Mouse (Mus musculus): ENCODE data around the gene Lsamp. TPM values are rescaled to one million over a fixed set of nuclear protein-coding genes. Genes with fewer than 3 reads are reported as not detected.

Gene Lsamp
- polyA plus RNA-seq, 1 experiment: 0.36 TPM

DNA sequence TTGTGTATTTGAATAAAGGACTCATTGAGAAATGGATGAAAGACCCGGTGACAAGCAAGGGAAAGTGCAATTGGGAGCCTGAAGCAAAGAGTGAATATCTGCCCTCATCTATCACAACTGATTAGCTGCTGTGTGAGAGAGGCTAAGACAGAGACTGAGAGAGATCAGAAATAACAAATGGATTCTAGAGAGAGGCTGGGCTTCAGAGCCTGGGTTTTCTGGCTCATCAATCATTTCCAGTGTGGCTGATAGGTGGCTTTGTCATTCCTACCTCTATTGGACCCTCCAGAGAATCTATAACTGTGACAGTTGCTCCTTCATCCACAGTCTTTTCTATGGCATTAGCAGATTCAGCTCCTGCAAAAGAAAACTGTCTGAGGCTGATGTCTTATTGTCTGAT is 198.8 kb downstream of the Lsamp start:
- H3K4me3 ChIP-seq (ENCODE audit: insufficient read depth, low read depth, low read length): no peak overlapping the region
- H3K4me1 ChIP-seq (ENCODE audit: control insufficient read depth, insufficient read depth, insufficient read length, low read length): no peaks in the 10 kb centered on the region
- no peak overlapping the region for H3K27ac ChIP-seq (replicated peaks; ENCODE audit: low read depth, low read length)

DNA sequence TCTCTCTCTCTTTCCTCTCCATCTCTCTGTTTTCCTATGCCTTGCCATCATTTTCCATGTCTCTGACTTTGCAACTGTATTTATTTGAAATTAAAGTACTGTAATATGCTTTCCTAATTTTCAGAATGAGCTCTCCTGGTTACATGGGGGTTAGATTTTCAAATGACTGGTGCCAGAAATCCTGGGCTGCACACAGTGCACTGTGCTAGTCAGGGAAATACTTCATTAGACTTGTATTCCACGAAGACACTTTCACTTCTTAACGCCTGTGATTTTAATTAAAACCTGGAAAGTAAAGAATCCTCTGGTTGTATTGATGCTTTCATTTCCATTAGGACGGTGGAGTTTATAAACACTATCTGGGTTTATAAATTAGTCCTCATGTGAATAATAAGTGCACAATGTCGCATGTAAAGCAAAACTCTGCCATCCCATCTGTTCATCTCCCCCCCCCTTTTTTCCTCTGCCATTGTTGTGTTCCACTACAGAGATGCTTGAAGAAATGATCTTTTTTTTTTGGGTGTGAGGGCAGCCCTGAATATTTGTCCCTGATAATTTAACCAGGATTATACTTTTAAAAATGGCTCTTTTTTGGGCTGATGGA is 203.9 kb downstream of the Lsamp start:
- Histone ChIP-seq H3K27ac (replicated peaks; ENCODE audit: low read depth, low read length) (no peak overlapping the region), H3K4me3 (ENCODE audit: insufficient read depth, low read depth, low read length) (no peak overlapping the region), H3K4me1 (ENCODE audit: control insufficient read depth, insufficient read depth, insufficient read length, low read length) (no peaks in the 10 kb centered on the region)

DNA sequence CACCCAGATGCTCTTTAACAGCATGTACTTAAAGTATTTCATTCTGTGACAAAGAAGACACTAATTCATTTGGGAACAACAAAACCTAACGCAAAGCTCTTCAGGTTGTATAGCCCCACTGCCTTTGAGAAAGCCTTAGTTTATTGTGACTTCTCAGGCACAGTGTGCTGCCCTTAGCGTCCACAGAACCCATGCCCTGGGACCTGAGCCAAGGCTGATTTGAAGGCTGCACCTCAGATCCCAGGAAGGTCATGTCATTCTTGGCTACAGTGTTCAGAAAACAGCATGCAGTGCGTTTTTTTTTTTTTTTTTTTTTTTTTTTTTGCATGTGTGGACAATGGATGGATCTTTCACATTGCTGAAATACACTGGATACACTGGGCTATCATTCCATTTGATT is 210.2 kb downstream of the Lsamp start:
- H3K4me3 ChIP-seq (ENCODE audit: insufficient read depth, low read depth, low read length): no peak overlapping the region
- H3K4me1 ChIP-seq (ENCODE audit: control insufficient read depth, insufficient read depth, insufficient read length, low read length): no peaks in the 10 kb centered on the region
- no peak overlapping the region for H3K27ac ChIP-seq (replicated peaks; ENCODE audit: low read depth, low read length)

DNA sequence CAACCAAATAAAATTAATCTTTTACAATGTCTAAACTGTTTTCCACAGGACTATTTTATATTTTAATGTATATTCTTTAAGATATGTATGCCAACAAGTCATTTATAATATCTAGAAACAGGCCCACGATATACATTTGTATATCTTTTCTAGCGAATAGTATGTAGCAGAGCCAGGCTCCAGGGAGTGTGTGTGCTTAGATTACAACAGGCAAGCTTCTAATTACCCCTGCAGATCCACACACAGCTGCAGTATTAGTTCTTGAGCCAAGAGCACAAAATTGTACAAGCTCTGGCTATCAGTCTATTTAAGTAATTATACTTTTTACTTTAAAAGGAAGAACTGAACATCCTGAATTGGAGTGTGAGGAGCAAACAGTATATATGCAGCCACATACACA is 210.7 kb downstream of the Lsamp start:
- H3K4me1 ChIP-seq (ENCODE audit: control insufficient read depth, insufficient read depth, insufficient read length, low read length): no peaks in the 10 kb centered on the region
- no peak overlapping the region for H3K4me3 ChIP-seq (ENCODE audit: insufficient read depth, low read depth, low read length)
- H3K27ac ChIP-seq (replicated peaks; ENCODE audit: low read depth, low read length): no peak overlapping the region

- Histone ChIP-seq H3K4me1 (ENCODE audit: control insufficient read depth, insufficient read depth, insufficient read length, low read length) (no peaks in the 10 kb centered on the region), H3K27ac (replicated peaks; ENCODE audit: low read depth, low read length) (no peak overlapping the region), H3K4me3 (ENCODE audit: insufficient read depth, low read depth, low read length) (no peak overlapping the region)
These were observed 244.5 kb downstream of the Lsamp start for GRCm38 (mm10) chr16:40228627-40229026.

GRCm38 (mm10) chr16:40233066-40233465 is 248.9 kb downstream of the Lsamp start:
- H3K4me1 ChIP-seq (ENCODE audit: control insufficient read depth, insufficient read depth, insufficient read length, low read length): no peaks in the 10 kb centered on the region
- no peak overlapping the region for H3K4me3 ChIP-seq (ENCODE audit: insufficient read depth, low read depth, low read length)
- no peak overlapping the region for H3K27ac ChIP-seq (replicated peaks; ENCODE audit: low read depth, low read length)

- no peaks in the 10 kb centered on the region for H3K4me1 ChIP-seq (ENCODE audit: control insufficient read depth, insufficient read depth, insufficient read length, low read length)
- H3K27ac ChIP-seq (replicated peaks; ENCODE audit: low read depth, low read length): no peak overlapping the region
- no peak overlapping the region for H3K4me3 ChIP-seq (ENCODE audit: insufficient read depth, low read depth, low read length)
These were observed 250.2 kb downstream of the Lsamp start for GRCm38 (mm10) chr16:40234151-40234895.

DNA sequence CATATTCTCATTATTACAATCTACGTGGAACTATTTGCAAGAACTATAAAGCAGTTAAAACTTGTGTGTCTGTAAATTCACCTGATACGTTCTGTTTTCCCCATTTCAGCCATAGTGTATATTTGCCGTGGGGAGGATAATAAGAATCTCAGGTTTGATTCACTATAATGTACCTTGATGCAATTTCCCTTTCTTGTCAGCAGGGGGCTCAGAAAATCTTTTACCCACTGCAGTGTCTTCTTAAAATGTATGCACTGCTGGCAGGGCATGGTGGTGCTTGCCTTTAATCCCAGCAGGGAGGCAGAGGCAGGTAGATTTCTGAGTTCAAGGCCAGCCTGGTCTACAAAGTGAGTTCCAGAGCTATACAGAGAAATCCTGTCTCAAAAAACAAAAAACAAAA is 287.7 kb downstream of the Lsamp start:
- Histone ChIP-seq H3K4me1 (ENCODE audit: control insufficient read depth, insufficient read depth, insufficient read length, low read length) (no peaks in the 10 kb centered on the region), H3K4me3 (ENCODE audit: insufficient read depth, low read depth, low read length) (no peak overlapping the region), H3K27ac (replicated peaks; ENCODE audit: low read depth, low read length) (no peak overlapping the region)

- Histone ChIP-seq H3K4me3 (ENCODE audit: insufficient read depth, low read depth, low read length) (no peak overlapping the region), H3K27ac (replicated peaks; ENCODE audit: low read depth, low read length) (no peak overlapping the region), H3K4me1 (ENCODE audit: control insufficient read depth, insufficient read depth, insufficient read length, low read length) (no peaks in the 10 kb centered on the region)
These were observed 306.0 kb downstream of the Lsamp start for GRCm38 (mm10) chr16:40290132-40290531.

GRCm38 (mm10) chr16:40294296-40294882 is 310.2 kb downstream of the Lsamp start:
- Histone ChIP-seq H3K4me3 (ENCODE audit: insufficient read depth, low read depth, low read length) (no peak overlapping the region), H3K4me1 (ENCODE audit: control insufficient read depth, insufficient read depth, insufficient read length, low read length) (no peaks in the 10 kb centered on the region), H3K27ac (replicated peaks; ENCODE audit: low read depth, low read length) (no peak overlapping the region)

GRCm38 (mm10) chr16:40295240-40295639 is 311.1 kb downstream of the Lsamp start:
- Histone ChIP-seq H3K27ac (replicated peaks; ENCODE audit: low read depth, low read length) (no peak overlapping the region), H3K4me3 (ENCODE audit: insufficient read depth, low read depth, low read length) (no peak overlapping the region), H3K4me1 (ENCODE audit: control insufficient read depth, insufficient read depth, insufficient read length, low read length) (no peaks in the 10 kb centered on the region)

DNA sequence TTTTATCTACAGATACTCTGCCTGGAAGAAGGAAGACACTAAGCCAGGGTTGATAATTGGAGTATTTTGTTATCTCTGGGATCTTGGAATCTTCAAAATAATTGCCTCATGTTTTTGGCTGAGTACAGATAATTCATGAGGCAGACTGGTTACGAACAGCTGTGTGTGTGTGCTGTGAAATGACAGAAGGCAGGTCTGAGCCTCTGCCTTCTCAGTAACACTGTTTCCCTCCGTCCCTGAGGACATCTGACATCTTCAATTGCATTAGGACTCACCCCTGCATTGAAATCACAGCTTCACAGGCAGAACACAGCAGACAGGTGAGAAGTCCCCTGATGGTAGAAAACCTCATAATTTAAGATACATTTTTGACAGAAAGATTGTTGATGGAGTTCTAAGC is 323.5 kb downstream of the Lsamp start:
- no peaks in the 10 kb centered on the region for H3K4me1 ChIP-seq (ENCODE audit: control insufficient read depth, insufficient read depth, insufficient read length, low read length)
- no peak overlapping the region for H3K4me3 ChIP-seq (ENCODE audit: insufficient read depth, low read depth, low read length)
- H3K27ac ChIP-seq (replicated peaks; ENCODE audit: low read depth, low read length): no peak overlapping the region

- Histone ChIP-seq H3K4me3 (ENCODE audit: insufficient read depth, low read depth, low read length) (no peak overlapping the region), H3K27ac (replicated peaks; ENCODE audit: low read depth, low read length) (no peak overlapping the region), H3K4me1 (ENCODE audit: control insufficient read depth, insufficient read depth, insufficient read length, low read length) (no peaks in the 10 kb centered on the region)
These were observed 332.0 kb downstream of the Lsamp start for GRCm38 (mm10) chr16:40316199-40316598.

DNA sequence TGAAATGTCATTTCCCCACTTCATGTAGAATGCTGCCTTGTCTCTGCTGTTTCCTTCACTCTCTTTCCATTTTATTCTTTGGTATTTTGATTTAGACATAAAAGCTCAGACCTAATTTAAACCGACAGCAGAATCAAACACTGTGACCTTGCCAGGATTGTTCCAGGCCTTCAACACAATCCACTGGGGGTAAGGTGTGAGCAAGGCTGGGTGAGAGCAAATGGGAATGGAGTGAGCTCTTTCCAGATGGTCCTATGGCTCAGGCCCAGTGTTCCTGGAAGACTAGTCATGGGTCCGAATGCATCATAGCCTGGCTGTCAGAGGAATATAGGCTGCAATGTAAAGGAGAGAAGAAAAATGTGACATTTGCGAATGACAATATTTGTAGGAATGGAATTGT is 340.6 kb downstream of the Lsamp start:
- no peaks in the 10 kb centered on the region for H3K4me1 ChIP-seq (ENCODE audit: control insufficient read depth, insufficient read depth, insufficient read length, low read length)
- H3K27ac ChIP-seq (replicated peaks; ENCODE audit: low read depth, low read length): no peak overlapping the region
- H3K4me3 ChIP-seq (ENCODE audit: insufficient read depth, low read depth, low read length): no peak overlapping the region

DNA sequence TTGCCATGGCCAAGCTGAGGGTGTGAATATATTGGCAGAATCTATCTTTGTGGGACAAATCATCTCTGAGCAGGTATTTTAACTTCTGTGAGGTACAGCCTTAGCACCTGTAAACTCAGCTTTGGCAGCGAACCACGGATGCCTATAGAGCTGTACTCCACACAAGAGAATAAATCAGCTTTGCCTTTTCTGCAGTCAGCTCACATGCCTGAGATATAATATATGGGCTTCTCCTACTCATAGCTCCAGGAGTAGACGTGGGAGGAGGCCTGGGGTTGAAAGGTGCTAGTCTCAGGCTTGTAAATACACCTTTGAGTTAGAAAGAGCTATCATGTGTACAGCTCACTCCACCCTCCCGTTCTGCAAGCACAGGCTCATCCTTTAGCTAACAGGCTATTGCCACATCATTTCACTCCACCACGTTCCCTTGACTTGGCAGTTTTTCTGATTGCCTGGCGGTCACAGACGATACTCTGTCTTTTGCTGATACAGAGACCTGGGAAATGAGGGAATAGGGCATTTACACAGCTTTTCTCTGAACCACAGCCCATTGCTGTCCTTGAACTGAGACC is 344.2 kb downstream of the Lsamp start:
- no peak overlapping the region for H3K27ac ChIP-seq (replicated peaks; ENCODE audit: low read depth, low read length)
- H3K4me3 ChIP-seq (ENCODE audit: insufficient read depth, low read depth, low read length): no peak overlapping the region
- H3K4me1 ChIP-seq (ENCODE audit: control insufficient read depth, insufficient read depth, insufficient read length, low read length): no peaks in the 10 kb centered on the region

GRCm38 (mm10) chr16:40369677-40370076 is 385.5 kb downstream of the Lsamp start:
- H3K27ac ChIP-seq (replicated peaks; ENCODE audit: low read depth, low read length): no peak overlapping the region
- H3K4me1 ChIP-seq (ENCODE audit: control insufficient read depth, insufficient read depth, insufficient read length, low read length): no peaks in the 10 kb centered on the region
- no peak overlapping the region for H3K4me3 ChIP-seq (ENCODE audit: insufficient read depth, low read depth, low read length)
